Comparison of ENCODE assay signal across 21 mouse cellular contexts in the genomic region with DNA sequence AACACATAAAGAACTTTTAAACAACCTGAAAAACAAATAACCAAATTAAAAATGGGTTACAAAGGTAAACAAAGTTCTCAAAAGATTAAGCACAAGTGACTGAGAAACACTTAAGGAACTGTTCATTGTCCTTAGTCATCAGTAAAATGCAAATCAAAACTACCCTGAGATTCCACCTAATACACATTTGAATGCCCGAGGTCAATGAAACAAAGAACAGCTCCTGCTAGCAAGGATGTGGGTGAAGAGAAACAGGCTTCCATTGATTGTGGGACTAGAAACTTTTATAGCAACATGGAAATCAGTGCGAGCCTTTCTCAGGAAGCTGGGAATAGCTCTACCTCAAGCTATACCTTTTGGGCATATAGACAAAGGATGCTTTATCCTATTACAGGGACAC.
"Had no signal": no experiment of that assay in that cellular context is flagged by ENCODE, and none has a peak within 500 bp of the region (broad histone marks: within the 10 kb centered on the region; RNA-seq: fewer than 3 reads in every experiment).

No protein-coding gene starts in this region.

- DNase-seq: liver, postnatal 0 days; lung, adult 2 months; lung, postnatal 14 days; lung, postnatal 36 days; right cerebral cortex, adult 18-20 months; right cerebral cortex, postnatal 25 days; right cerebral cortex, postnatal 4 days; spleen, adult 18-20 months; thymus, adult 2 months; thymus, postnatal 25 days; thymus, postnatal 4 days had no signal

- H3K4me3 ChIP-seq: lung, embryonic 15.5 days; megakaryocyte, embryonic 14.5 days; midbrain, embryonic 13.5 days; midbrain, embryonic 15.5 days; neural tube, embryonic 12.5 days; stomach, embryonic 15.5 days had no signal

- H3K9ac ChIP-seq: liver, postnatal 0 days; lung, embryonic 15.5 days; midbrain, embryonic 13.5 days; midbrain, embryonic 15.5 days; neural tube, embryonic 12.5 days; stomach, embryonic 15.5 days had no signal

- H3K27me3 ChIP-seq: lung, embryonic 15.5 days; megakaryocyte, embryonic 14.5 days; midbrain, embryonic 13.5 days; midbrain, embryonic 15.5 days; neural tube, embryonic 12.5 days; stomach, embryonic 15.5 days had no signal

- H3K4me2 ChIP-seq: lung, embryonic 15.5 days; midbrain, embryonic 11.5 days; midbrain, embryonic 13.5 days; midbrain, embryonic 15.5 days; neural tube, embryonic 12.5 days; stomach, embryonic 15.5 days had no signal

- H3K27ac ChIP-seq: lung, embryonic 15.5 days; macrophage; midbrain, embryonic 13.5 days; midbrain, embryonic 15.5 days; neural tube, embryonic 12.5 days; stomach, embryonic 15.5 days; stomach, postnatal 0 days had no signal

- H3K9me3 ChIP-seq: lung, embryonic 15.5 days; megakaryocyte, embryonic 14.5 days; midbrain, embryonic 13.5 days; midbrain, embryonic 15.5 days; neural tube, embryonic 12.5 days; stomach, embryonic 15.5 days had no signal

- ATAC-seq: liver, postnatal 0 days; lung, postnatal 0 days; midbrain, embryonic 13.5 days; midbrain, embryonic 15.5 days had no signal

- H3K4me1 ChIP-seq: lung, embryonic 15.5 days; megakaryocyte, embryonic 14.5 days; midbrain, embryonic 13.5 days; midbrain, embryonic 15.5 days; neural tube, embryonic 12.5 days; stomach, embryonic 15.5 days had no signal

- H3K36me3 ChIP-seq: lung, embryonic 15.5 days; midbrain, embryonic 13.5 days; midbrain, embryonic 15.5 days; neural tube, embryonic 12.5 days; stomach, embryonic 15.5 days had no signal
